Mouse (Mus musculus) liver, adult 2 months (tissue): ENCODE measurements around the gene Cers5. TPM values are rescaled to one million over a fixed set of nuclear protein-coding genes. Genes with fewer than 3 reads are reported as not detected.
A peak's percentile ranks its signal among the peaks of the same experiment; 100 is the strongest.

ENCODE experiments used
- DNase-seq: peaks from one replicate; pipeline ENCODE4 v3.0.0-alpha.2; 2011; ENCODE audit warnings: low read depth, low spot score; ENCODE audit errors: extremely low read depth
- H3K27ac ChIP-seq: fragments of 200-500 bp; replicated peaks from 2 replicates; pipeline ENCODE4 v1.5.1; 2012; ENCODE audit warnings: low read depth, mild to moderate bottlenecking, control low read depth, inconsistent platforms, low read length; ENCODE audit not compliant: insufficient read depth
- H3K27me3 ChIP-seq: fragments of 200-500 bp; 2 replicates; pipeline ENCODE4 v1.6.1; 2012; ENCODE audit warnings: mild to moderate bottlenecking, moderate library complexity, low read length, inconsistent platforms; ENCODE audit not compliant: control insufficient read depth, insufficient read depth
- H3K36me3 ChIP-seq: fragments of 200-500 bp; 2 replicates; pipeline ENCODE4 v1.6.1; 2012; ENCODE audit warnings: low read length, inconsistent platforms; ENCODE audit not compliant: control insufficient read depth, insufficient read depth
- H3K4me1 ChIP-seq: fragments of 200-500 bp; 2 replicates; pipeline ENCODE4 v1.6.1; 2011; ENCODE audit warnings: low read length; ENCODE audit not compliant: control insufficient read depth, insufficient read depth
- H3K4me3 ChIP-seq: fragments of 200-500 bp; 2 replicates; pipeline ENCODE4 v1.5.1; 2011; ENCODE audit warnings: low read depth, mild to moderate bottlenecking, control low read depth, low read length, moderate library complexity; ENCODE audit not compliant: insufficient read depth
- H3K79me2 ChIP-seq: fragments of 200-500 bp; 2 replicates; pipeline ENCODE4 v1.6.1; 2012; ENCODE audit warnings: inconsistent platforms, mild to moderate bottlenecking, low read length, moderate library complexity; ENCODE audit not compliant: control insufficient read depth, insufficient read depth
- H3K9ac ChIP-seq: fragments of 200-500 bp; 2 replicates; pipeline ENCODE4 v1.6.1; 2012; ENCODE audit warnings: low read depth, mild to moderate bottlenecking, control low read depth, inconsistent platforms, low read length
- CTCF ChIP-seq: fragments of 200-500 bp; IDR thresholded peaks from 2 replicates; pipeline ENCODE4 v1.5.1; 2011; ENCODE audit warnings: low read depth, low read length, control low read depth
- POLR2A ChIP-seq: fragments of 200-500 bp; IDR thresholded peaks from 2 replicates; pipeline ENCODE4 v1.6.1; 2011; ENCODE audit warnings: low read length, control low read depth; ENCODE audit not compliant: insufficient read depth; ENCODE audit errors: extremely low read depth
- WGBS: fragments of 180-500 bp; shearing (Covaris S2); methylation state at CpG from one replicate; pipeline ENCODE4 v1.1.7; 2018; 5-methylcytosine and 5-hydroxymethylcytosine counted together
- polyA plus RNA-seq: library from polyadenylated mRNA; depleted of rRNA; stranded (reverse); fragments of >200 nt; gene quantifications from 2 replicates; pipeline ENCODE4 v1.2.3, GENCODE M21; 2012
- total RNA-seq: library from RNA; depleted of rRNA; stranded (reverse); fragments of >200 nt; gene quantifications from 2 replicates; pipeline ENCODE4 v1.2.3, GENCODE M21; 2014

Cers5 gene
- total and polyA plus RNA-seq, 2 experiments = 2.0 to 3.2 TPM

DNA sequence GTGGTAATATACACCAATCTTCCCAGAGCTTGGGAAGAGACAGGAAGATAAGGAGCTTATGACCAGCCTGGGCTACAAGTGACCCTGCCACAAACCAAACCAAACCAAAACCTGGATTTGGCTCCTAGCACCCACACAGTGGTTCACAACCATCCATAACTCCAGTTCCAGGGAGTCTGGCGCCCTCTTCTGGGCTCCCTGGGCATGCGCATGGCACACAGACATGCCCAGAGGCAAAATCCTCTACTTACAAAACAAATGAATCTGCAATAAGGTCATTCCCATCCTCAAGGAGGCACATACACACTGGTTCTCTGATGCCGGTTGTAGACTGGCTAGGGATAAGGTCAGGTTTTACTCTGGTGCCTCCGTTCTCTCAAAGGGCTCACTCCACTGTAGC is 43.3 kb upstream of the Cers5 start:
- Histone ChIP-seq H3K27me3 (no peaks in the 10 kb centered on the region), H3K9ac (no peak overlapping the region), H3K36me3 (peaks cover 7% of the 10 kb centered on the region), H3K4me1 (peaks cover 3% of the 10 kb centered on the region), H3K79me2 (peaks cover 17% of the 10 kb centered on the region; the same call in 1 of the 2 replicates), H3K27ac (no peak overlapping the region), H3K4me3 (no peak overlapping the region)
- DNase-seq = no peak
- peak; percentile 60 for TF ChIP-seq CTCF
- no peak for TF ChIP-seq POLR2A
- WGBS = 97% methylated on average over 4 of the region's 4 CpGs

DNA sequence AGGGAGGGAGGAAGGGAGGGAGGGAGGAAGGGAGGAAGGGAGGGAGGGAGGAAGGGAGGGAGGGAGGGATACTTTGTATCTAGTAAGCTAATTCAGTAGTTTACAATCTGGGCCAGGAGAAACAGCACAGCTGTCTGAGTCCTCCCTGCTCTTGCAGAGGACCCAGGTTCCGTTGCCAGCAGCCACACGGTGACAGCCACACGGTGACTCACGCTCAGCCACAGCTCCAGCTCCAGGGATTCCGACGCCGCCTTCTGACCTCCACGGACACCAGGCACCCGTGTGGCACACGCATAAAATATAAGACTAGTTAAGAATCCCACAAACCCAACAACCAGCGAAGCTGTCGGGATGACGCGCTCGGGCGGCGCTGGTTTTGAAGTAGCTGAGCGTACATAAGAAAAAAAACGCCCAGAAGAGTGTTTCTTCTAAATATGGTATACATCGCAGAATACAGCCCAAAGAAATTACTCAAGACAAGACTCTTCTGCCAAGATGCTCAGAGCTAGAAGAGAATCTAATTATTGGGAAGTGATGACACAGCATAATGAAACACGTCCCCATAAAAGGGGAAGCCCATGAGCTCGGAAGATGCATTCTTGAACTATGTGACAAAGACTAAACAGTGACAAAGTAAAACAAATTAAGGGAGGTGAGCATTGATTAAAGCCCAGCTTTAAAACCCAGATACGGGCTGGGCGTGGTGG is 42.0 kb upstream of the Cers5 start:
- H3K36me3 ChIP-seq = peaks cover 7% of the 10 kb centered on the region
- 85% methylated on average over 24 of the region's 24 CpGs for WGBS
- H3K9ac ChIP-seq = no peak overlapping the region
- H3K27me3 ChIP-seq = no peaks in the 10 kb centered on the region
- H3K79me2 ChIP-seq = peaks cover 17% of the 10 kb centered on the region; the same call in 1 of the 2 replicates
- no peak for DNase-seq
- H3K27ac ChIP-seq = no peak overlapping the region
- TF ChIP-seq POLR2A (no peak), CTCF (no peak)
- no peak overlapping the region for H3K4me3 ChIP-seq
- peaks cover 3% of the 10 kb centered on the region for H3K4me1 ChIP-seq

DNA sequence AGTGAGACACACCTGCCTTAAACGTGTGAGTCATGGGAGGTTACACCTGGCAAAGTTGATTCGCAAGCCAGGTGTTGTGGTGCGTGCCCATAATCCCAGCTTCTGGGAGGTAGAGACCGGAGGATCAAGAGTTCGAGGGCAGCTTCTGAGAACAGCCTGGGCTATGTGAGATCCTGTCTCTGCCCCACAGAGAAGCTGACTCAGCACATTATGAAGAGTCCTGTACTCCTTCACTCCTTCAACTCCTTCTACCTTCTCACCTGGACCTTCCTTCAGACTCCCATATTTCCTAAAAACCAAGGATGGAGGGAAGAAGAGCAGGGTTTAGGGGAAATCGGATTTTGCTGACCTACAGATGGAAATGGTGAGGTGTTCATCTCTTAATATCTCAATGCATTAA is 41.0 kb upstream of the Cers5 start:
- H3K4me1 ChIP-seq = peaks cover 3% of the 10 kb centered on the region
- H3K36me3 ChIP-seq = peaks cover 7% of the 10 kb centered on the region
- no peaks in the 10 kb centered on the region for H3K27me3 ChIP-seq
- H3K4me3 ChIP-seq = no peak overlapping the region
- H3K27ac ChIP-seq = no peak overlapping the region
- 97% methylated on average over 6 of the region's 6 CpGs for WGBS
- H3K9ac ChIP-seq = no peak overlapping the region
- DNase-seq = no peak
- H3K79me2 ChIP-seq = peaks cover 17% of the 10 kb centered on the region; the same call in 1 of the 2 replicates
- no peak for TF ChIP-seq CTCF

DNA sequence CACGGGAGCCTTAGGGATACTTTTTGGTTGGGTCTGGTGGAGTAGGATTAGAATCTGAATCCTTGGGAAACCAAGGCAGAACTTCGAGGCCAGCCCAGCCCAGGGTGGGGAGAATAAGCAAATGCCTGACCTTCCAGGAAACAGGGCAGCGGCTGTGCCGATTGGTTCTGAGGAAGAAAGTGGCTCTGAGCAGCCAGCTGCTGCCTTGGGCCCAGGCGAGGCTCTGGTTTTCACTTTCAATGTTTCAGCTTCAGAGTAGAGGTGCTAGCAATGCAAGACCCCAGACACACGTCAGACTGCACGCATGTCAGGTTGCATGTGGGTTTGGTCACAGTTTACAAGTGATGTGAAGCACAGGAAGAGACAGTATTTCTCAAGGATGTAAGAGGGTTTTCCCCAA is 39.4 kb upstream of the Cers5 start:
- 65% methylated on average over 7 of the region's 7 CpGs for WGBS

DNA sequence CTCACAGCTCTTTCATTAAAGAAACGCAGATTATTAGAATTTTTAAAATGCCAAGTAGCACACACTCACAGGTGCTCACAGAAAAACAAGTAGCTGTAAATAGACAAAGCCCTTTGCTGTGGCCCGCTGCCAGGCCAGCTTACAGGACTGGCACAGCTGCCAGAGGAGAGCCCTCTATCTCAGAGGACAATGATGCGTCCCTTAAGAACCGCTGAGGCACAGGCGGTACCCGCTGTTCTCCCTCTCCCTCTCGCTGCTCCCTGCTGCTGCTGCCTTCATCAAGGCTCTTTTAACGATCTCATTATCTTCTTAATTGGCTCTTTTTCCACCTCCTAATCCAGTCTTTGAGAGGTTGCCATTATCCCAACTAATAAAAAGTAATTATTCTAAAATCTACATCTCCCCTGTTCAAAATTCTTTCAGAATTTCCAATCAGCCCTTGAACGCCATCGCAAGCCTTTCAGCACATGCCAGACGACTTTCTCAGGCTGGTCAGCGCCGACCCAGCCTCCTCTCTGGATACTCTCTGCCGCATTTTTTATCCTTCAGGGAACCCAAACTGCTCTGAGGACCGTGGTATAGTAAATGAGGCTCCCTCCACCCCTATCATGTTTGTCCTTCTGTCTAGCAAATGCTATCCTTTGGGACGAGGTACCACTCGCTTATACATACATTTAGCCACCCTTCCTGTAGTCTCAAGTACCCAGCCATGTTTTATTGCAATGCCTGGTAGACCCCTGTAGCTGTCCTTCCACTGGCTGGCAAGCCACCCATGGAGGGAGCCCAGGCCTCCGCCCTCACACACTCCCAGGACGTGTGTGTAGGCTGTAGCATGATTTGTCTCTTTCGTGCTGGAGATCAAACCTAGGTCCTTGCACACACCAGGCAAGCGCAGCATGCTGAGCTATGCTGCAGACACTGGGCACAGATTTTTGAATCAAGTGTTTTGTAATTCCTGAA is 35.4 kb upstream of the Cers5 start:
- TF ChIP-seq CTCF (no peak), POLR2A (no peak)
- DNase-seq = no peak
- H3K27me3 ChIP-seq = no peaks in the 10 kb centered on the region
- H3K79me2 ChIP-seq = no peaks in the 10 kb centered on the region; the same call in 1 of the 2 replicates
- H3K4me3 ChIP-seq = no peak overlapping the region
- no peak overlapping the region for H3K27ac ChIP-seq
- WGBS = 89% methylated on average over 21 of the region's 21 CpGs
- H3K36me3 ChIP-seq = peaks cover 30% of the 10 kb centered on the region
- H3K4me1 ChIP-seq = no peaks in the 10 kb centered on the region; the same call in 1 of the 2 replicates
- no peak overlapping the region for H3K9ac ChIP-seq

More for the DNA sequence above, 39.4 kb upstream of the Cers5 start:
- Histone ChIP-seq H3K36me3 (peaks cover 13% of the 10 kb centered on the region), H3K4me1 (peaks cover 3% of the 10 kb centered on the region), H3K9ac (no peak overlapping the region), H3K27ac (no peak overlapping the region), H3K79me2 (peaks cover 17% of the 10 kb centered on the region; the same call in 1 of the 2 replicates), H3K27me3 (no peaks in the 10 kb centered on the region), H3K4me3 (no peak overlapping the region)
- no peak for DNase-seq
- TF ChIP-seq POLR2A (no peak), CTCF (no peak)
